Mouse (Mus musculus) ovary, postnatal 36 days (tissue): ENCODE measurements at regions not wholly inside any gene's neighbourhood (a gene's known extent, or its start where the extent isn't known, plus 50 kb on each side); places are given as distances from the start of the nearest gene placed in this dataset.

Experiments used
- DNase-seq: peaks from one replicate; pipeline ENCODE4 v3.0.0; 2022; ENCODE audit warnings: low spot score, mixed read lengths

DNA sequence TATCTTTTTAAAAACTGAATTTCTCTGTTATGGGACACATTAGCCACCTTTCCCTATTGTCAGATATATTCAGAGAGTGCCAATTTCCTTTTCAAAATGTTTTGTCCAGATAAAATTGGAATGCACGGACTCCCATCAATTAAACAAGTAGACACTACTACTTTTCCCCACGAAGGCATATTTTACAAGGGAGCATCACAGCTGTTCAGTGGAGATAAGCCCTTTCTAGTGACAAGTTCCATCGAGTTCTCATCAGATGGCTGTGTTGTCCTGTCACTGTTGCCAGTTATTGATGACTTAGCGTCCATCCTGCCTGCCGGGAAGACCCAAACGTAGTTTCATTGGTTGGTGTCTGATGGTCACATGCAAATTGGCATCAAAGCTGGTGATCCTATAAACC is 461.2 kb upstream of the Got2 start:
- no peak for DNase-seq

DNA sequence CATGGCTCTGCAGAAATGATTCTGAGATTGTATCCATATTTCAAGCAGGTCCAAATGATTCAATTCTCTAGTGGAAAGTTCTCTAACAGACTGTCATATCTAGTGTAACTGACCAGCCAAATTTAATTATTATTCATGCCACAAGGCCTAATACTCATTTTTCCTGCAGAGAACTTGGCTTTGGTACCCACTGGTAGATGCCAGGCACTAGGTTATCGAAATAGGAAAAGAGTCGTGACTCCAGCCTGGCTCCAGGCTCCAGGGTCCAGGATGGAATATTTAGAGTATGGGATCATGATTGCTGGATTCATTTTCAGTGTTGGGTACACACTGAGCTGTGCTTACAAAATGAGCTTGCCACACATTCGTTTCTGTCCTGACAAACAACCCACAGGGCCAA is 452.4 kb upstream of the Got2 start:
- DNase-seq = no peak

DNA sequence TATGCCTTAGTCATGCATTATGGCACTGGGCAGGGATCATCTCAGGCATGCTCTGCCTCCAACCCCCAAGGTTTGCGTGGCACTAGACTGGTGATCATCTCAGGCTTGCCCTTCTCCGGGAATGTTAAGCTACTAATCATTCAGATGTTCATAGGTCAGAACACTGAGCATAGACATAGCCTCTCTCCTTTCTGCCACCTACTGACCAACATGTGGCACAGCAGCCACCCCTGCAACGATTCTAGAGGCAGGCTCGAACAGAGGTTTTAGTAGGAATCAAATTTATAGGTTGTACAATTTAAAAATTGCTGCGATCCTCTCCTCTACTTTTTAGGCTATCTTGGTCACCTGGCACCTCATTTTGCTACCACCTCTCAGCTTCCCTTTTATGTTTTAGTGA is 430.0 kb upstream of the Got2 start:
- DNase-seq = peak; percentile 9

GRCm38 (mm10) chr8:96308989-96309718 is 420.8 kb upstream of the Got2 start:
- DNase-seq = no peak

- no peak for DNase-seq
Measured at GRCm38 (mm10) chr8:96296643-96297042, 408.3 kb upstream of the Got2 start.

GRCm38 (mm10) chr8:96290740-96291139 is 402.4 kb upstream of the Got2 start:
- DNase-seq = no peak

- DNase-seq = no peak
Measured at GRCm38 (mm10) chr8:96289519-96289918, 401.2 kb upstream of the Got2 start.

GRCm38 (mm10) chr8:96288525-96288924 is 400.2 kb upstream of the Got2 start:
- no peak for DNase-seq

- DNase-seq = no peak
Measured at GRCm38 (mm10) chr8:96277479-96278138, 389.3 kb upstream of the Got2 start.

DNA sequence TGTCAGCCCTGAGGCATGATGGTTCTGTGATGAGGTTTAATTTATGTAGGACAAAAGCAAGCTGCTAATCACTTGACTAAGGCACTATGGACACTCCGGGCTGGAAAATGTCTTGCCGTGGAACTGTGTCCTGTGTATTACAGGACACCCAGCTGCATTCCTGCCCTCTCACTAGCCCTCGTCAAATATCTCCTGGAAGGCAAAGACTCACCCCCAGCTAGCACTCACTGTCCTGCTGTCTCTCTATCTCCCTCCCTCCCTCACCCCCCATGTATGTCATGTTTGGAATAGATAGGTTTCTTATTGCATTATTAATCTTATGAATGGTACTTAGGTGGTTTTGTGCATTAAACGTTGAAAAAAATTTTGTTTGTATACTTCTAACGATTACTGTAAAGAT is 388.7 kb upstream of the Got2 start:
- no peak for DNase-seq

DNA sequence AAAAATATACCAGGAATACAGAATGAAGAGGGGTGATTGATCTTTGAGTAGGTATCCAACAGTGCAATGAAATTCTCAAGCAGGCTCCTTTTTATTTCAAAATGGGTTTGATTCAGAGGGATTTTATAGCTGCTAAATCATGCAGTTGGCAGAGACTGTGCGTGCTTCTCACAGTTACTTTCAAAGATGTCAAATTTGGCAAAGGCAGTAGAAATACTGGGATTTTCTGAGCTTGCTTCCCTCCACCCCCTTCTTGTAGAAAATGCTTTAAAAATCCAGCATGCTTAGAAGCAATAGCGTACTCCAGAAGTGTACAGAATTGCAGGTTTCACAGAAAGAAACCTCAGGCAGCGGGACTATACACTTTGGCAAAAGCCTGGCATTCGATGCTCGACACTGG is 367.9 kb upstream of the Got2 start:
- DNase-seq = no peak

DNA sequence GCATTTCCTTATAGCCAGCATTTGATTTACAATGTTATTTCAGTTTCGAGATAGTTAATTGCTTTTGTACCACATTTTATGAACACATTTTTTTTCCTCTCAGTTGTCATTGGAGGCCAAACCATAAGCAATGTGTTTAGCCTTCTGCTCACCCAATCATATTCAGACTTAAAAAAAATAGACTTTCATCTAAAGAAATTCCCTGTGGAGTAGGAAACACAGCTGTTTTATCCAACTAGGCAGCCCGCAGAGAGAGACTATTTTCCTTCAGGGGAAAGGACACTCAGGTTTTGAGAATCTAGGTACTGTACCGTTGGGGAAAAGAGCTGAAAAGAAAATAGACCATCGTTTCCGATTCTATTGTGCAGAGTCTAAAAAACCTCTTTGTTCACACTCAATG is 367.5 kb upstream of the Got2 start:
- DNase-seq = no peak

DNA sequence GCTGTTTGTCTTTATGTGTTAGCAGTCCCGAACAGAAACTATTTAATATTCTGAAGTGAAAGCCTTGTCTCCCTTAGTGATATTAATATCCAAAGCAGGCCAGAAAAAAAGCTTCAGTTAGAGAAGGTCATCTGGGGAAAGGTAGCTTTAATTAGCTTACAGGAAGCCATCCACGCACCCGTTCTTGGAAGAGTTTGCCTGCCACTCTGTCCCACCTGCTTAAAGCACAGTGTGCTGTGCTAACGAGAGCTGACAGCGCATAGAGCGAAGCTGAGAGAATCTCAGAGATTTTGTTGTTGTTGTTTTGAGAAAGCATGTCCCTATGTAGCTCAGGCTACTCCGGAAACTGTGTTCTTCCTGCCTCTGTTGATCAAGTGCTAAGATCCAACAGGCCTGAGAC is 357.7 kb upstream of the Got2 start:
- DNase-seq = no peak

GRCm38 (mm10) chr8:96244549-96245152 is 356.3 kb upstream of the Got2 start:
- DNase-seq = no peak

- no peak for DNase-seq
Measured at GRCm38 (mm10) chr8:96238406-96238805, 350.1 kb upstream of the Got2 start.

DNA sequence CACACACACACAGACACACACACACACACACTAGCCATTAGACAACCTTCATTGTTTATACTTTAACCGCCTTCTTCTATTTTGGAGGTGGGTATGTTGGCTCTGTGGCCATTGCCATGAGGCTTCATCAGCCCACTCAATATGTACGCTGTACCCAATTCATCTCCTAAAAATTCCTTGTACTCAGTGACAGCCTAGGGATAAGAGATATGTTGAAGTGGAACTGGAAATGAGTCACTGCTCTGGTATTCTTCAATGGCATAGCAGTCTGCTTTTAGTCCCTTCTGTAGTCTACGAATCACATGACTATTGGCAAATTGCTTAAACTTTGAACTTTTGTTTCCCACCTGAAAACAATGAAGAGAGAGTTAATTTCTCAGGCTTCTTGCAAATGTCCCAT is 349.6 kb upstream of the Got2 start:
- DNase-seq = no peak

DNA sequence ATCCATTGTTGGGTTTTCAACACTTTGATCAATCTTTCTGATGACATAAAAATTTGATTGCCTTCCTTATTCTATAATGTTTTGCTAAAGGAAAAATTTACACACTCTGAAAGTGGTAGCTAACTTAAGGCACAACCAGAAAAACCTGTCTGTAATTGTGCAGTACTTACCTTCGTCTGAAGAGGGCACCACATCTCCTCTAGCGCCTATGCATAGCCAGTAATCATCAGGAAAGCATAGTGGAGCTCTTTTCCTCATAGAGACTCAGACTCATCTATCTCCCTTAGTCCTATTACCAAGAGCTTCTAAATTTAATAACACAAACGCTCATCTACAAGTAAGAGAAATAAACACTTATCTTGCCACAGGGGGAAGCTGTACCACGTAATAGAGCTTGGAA is 342.1 kb upstream of the Got2 start:
- DNase-seq = no peak
